Mouse (Mus musculus) midbrain, embryonic 11.5 days (tissue): ENCODE data around the gene Map2k5. TPM values are rescaled to one million over a fixed set of nuclear protein-coding genes. Genes with fewer than 3 reads are reported as not detected.

Experiments
- ATAC-seq: fragments of 200-750 bp; cut with Nextera tagmentation; 2 replicates; pipeline ENCODE4 v1.8.0; 2017; ENCODE audit warnings: moderate TSS enrichment, moderate library complexity; ENCODE audit not compliant: low FRiP score
- DNase-seq: peaks from one replicate; pipeline ENCODE4 v3.0.0; 2015; ENCODE audit warnings: low spot score; ENCODE audit errors: missing footprints
- H3K27ac ChIP-seq: fragments of 300-500 bp; sonication (generic); 2 replicates; pipeline ENCODE4 v1.5.1; 2014; ENCODE audit warnings: low read depth, low read length
- H3K27me3 ChIP-seq: fragments of 300-500 bp; sonication (generic); 2 replicates; pipeline ENCODE4 v1.6.1; 2014; ENCODE audit warnings: mild to moderate bottlenecking, low read length, moderate library complexity, mixed read lengths; ENCODE audit not compliant: control insufficient read depth, insufficient read depth
- H3K36me3 ChIP-seq: fragments of 300-500 bp; sonication (generic); 2 replicates; pipeline ENCODE4 v1.6.1; 2014; ENCODE audit warnings: mild to moderate bottlenecking, low read length, moderate library complexity, mixed read lengths; ENCODE audit not compliant: control insufficient read depth, insufficient read depth
- H3K4me1 ChIP-seq: fragments of 300-500 bp; sonication (generic); 2 replicates; pipeline ENCODE4 v1.6.1; 2014; ENCODE audit warnings: low read length; ENCODE audit not compliant: control insufficient read depth, insufficient read depth
- H3K4me2 ChIP-seq: fragments of 300-500 bp; sonication (generic); 2 replicates; pipeline ENCODE4 v1.6.1; 2014; ENCODE audit warnings: mild to moderate bottlenecking, moderate library complexity
- H3K4me3 ChIP-seq: fragments of 300-500 bp; sonication (generic); 2 replicates; pipeline ENCODE4 v1.5.1; 2014; ENCODE audit warnings: low read depth, low read length
- H3K9ac ChIP-seq: fragments of 300-500 bp; sonication (generic); 2 replicates; pipeline ENCODE4 v1.6.1; 2014; ENCODE audit warnings: low read length
- H3K9me3 ChIP-seq: fragments of 300-500 bp; sonication (generic); 2 replicates; pipeline ENCODE4 v1.6.1; 2016; ENCODE audit warnings: low read length; ENCODE audit not compliant: control insufficient read depth
- WGBS: fragments of 180-500 bp; shearing (Covaris S2); extraction: QIAGEN DNeasy Blood & Tissue Kit; methylation state at CpG from one replicate; pipeline ENCODE4 v1.1.7; 2014; 5-methylcytosine and 5-hydroxymethylcytosine counted together
- polyA plus RNA-seq: library from polyadenylated mRNA; unstranded; fragments of >200 nt; fragmentation: Nextera tagmentation; extraction: Ambion mirVana; gene quantifications from 2 replicates; pipeline ENCODE4 v1.2.1, GENCODE M21; 2014

The Map2k5 gene
- polyA plus RNA-seq, 1 experiment from 2014 or later, result 36.9 TPM

GRCm38 (mm10) chr9:63146126-63146855 lies 231.4 kb downstream of the Map2k5 start:
- Histone ChIP-seq H3K4me2 (peak overlapping the region; percentile 25), H3K9me3 (no peaks in the 10 kb centered on the region), H3K4me3 (peak overlapping the region; percentile 15), H3K27me3 (peaks cover 100% of the 10 kb centered on the region), H3K27ac (no peak overlapping the region), H3K4me1 (peaks cover 30% of the 10 kb centered on the region), H3K9ac (no peak overlapping the region), H3K36me3 (no peaks in the 10 kb centered on the region)
- DNase-seq (peak; percentile 97), ATAC-seq (no peak)
- under 1% methylated on average over 46 of the region's 46 CpGs for WGBS

GRCm38 (mm10) chr9:63145249-63146125 lies 232.2 kb downstream of the Map2k5 start:
- DNase-seq, result peak; percentile 93
- no peak for ATAC-seq
- no peaks in the 10 kb centered on the region for H3K9me3 ChIP-seq
- H3K4me3 ChIP-seq, result peak overlapping the region; percentile 2; the same call in 1 of the 2 replicates
- peaks cover 100% of the 10 kb centered on the region for H3K27me3 ChIP-seq
- H3K9ac ChIP-seq, result no peak overlapping the region
- no peak overlapping the region for H3K4me2 ChIP-seq
- WGBS, result under 1% methylated on average over 73 of the region's 73 CpGs
- peaks cover 30% of the 10 kb centered on the region for H3K4me1 ChIP-seq
- no peak overlapping the region for H3K27ac ChIP-seq
- no peaks in the 10 kb centered on the region for H3K36me3 ChIP-seq

- H3K27ac ChIP-seq, result no peak overlapping the region
- no peak overlapping the region for H3K4me2 ChIP-seq
- H3K4me1 ChIP-seq, result peaks cover 30% of the 10 kb centered on the region
- peaks cover 100% of the 10 kb centered on the region for H3K27me3 ChIP-seq
- under 1% methylated on average over 73 of the region's 80 CpGs for WGBS
- ATAC-seq (no peak), DNase-seq (peak; percentile 94)
- no peak overlapping the region for H3K9ac ChIP-seq
- H3K9me3 ChIP-seq, result no peaks in the 10 kb centered on the region
- H3K36me3 ChIP-seq, result no peaks in the 10 kb centered on the region
- H3K4me3 ChIP-seq, result 0 out of 2 replicates have a peak overlapping the region, but pooled peaks have one; percentile 2
Observed at GRCm38 (mm10) chr9:63144502-63145248, 233.0 kb downstream of the Map2k5 start.

GRCm38 (mm10) chr9:63143641-63144501 lies 233.8 kb downstream of the Map2k5 start:
- Histone ChIP-seq H3K9ac (no peak overlapping the region), H3K36me3 (no peaks in the 10 kb centered on the region), H3K27ac (no peak overlapping the region), H3K4me3 (peak overlapping the region; percentile 3; the same call in 1 of the 2 replicates), H3K9me3 (no peaks in the 10 kb centered on the region), H3K4me2 (no peak overlapping the region), H3K4me1 (peaks cover 28% of the 10 kb centered on the region), H3K27me3 (peaks cover 100% of the 10 kb centered on the region)
- DNase-seq (peak; percentile 96), ATAC-seq (no peak)
- under 1% methylated on average over 47 of the region's 47 CpGs for WGBS

- Histone ChIP-seq H3K4me1 (peaks cover 28% of the 10 kb centered on the region), H3K27ac (no peak overlapping the region), H3K27me3 (peaks cover 100% of the 10 kb centered on the region), H3K9ac (no peak overlapping the region), H3K9me3 (no peaks in the 10 kb centered on the region), H3K4me2 (no peak overlapping the region), H3K36me3 (no peaks in the 10 kb centered on the region), H3K4me3 (no peak overlapping the region)
- no peak for DNase-seq
- no peak for ATAC-seq
- under 1% methylated on average over 25 of the region's 25 CpGs for WGBS
Observed at GRCm38 (mm10) chr9:63143227-63143626, 234.5 kb downstream of the Map2k5 start.

- Histone ChIP-seq H3K27me3 (peaks cover 100% of the 10 kb centered on the region), H3K4me2 (peak overlapping the region; percentile 1; the same call in 1 of the 2 replicates), H3K9ac (no peak overlapping the region), H3K27ac (no peak overlapping the region), H3K4me1 (peaks cover 29% of the 10 kb centered on the region), H3K9me3 (no peaks in the 10 kb centered on the region), H3K4me3 (no peak overlapping the region), H3K36me3 (no peaks in the 10 kb centered on the region)
- peak; percentile 95 for DNase-seq
- ATAC-seq, result no peak
- WGBS, result under 1% methylated on average over 42 of the region's 42 CpGs
Observed at GRCm38 (mm10) chr9:63142335-63143036, 235.2 kb downstream of the Map2k5 start.

GRCm38 (mm10) chr9:63141641-63142334 lies 235.9 kb downstream of the Map2k5 start:
- no peak overlapping the region for H3K4me3 ChIP-seq
- peaks cover 100% of the 10 kb centered on the region for H3K27me3 ChIP-seq
- no peaks in the 10 kb centered on the region for H3K36me3 ChIP-seq
- DNase-seq (peak; percentile 88), ATAC-seq (no peak)
- under 1% methylated on average over 24 of the region's 24 CpGs for WGBS
- no peak overlapping the region for H3K9ac ChIP-seq
- peaks cover 34% of the 10 kb centered on the region for H3K4me1 ChIP-seq
- no peak overlapping the region for H3K27ac ChIP-seq
- peak overlapping the region; percentile 1; the same call in 1 of the 2 replicates for H3K4me2 ChIP-seq
- H3K9me3 ChIP-seq, result no peaks in the 10 kb centered on the region
